Mouse (Mus musculus): ENCODE measurements around the gene Sestd1.

Gene Sestd1

DNA sequence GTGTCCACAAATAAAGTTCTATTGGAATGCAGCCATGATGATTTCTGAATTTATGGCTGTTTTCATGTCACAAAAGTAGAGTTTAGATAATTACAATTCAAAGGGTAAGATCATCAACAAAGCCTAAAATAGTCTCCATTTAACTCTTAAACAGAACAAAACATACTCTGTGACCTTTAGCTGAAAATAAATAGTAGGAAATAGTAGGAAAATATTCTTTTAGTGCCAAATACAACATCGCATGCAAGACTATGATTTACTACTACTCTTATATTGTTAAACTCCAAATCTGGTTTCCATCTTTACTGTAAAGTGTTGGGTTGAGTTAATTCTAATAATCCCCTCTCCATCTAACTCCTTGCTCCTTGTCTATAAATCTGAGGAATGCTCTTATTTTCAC is 147.0 kb downstream of the Sestd1 start:
- no peak for DNase-seq (ENCODE audit: low read depth)

All from c-Kit-positive CD71-positive TER-119-negative erythroid progenitor cells, embryonic 14.5 days (primary cell).